Mouse (Mus musculus) CH12F3 (cell line): Measurements from ENCODE around the gene Snap25.

Source experiments
- in situ Hi-C: fragments of 300-500 bp; cut with MboI; formaldehyde crosslinking; loops from 2 replicates; pipeline ENCODE4 v1.14.3; 2020; ENCODE audit warnings: low sequenced_read_pairs

Gene Snap25

GRCm38 (mm10) chr2:136713299-136713758 is at the start of gene Snap25:
Gene Snap25, plus strand, starts transcription at chr2:136713453.
- in situ Hi-C loops = no loop called here

GRCm38 (mm10) chr2:136666951-136667350 is 46.3 kb upstream of the Snap25 start:
- in situ Hi-C loops = no loop called here

GRCm38 (mm10) chr2:136669183-136669582 is 44.1 kb upstream of the Snap25 start:
- in situ Hi-C loops = no loop called here

- in situ Hi-C loops = no loop called here
Measured at GRCm38 (mm10) chr2:136669665-136670064, 43.6 kb upstream of the Snap25 start.

- in situ Hi-C loops = no loop called here
Measured at GRCm38 (mm10) chr2:136670539-136671271, 42.5 kb upstream of the Snap25 start.

- in situ Hi-C loops = no loop called here
Measured at GRCm38 (mm10) chr2:136674077-136674757, 39.0 kb upstream of the Snap25 start.

GRCm38 (mm10) chr2:136676196-136676595 is 37.1 kb upstream of the Snap25 start:
- in situ Hi-C loops = no loop called here

GRCm38 (mm10) chr2:136676918-136677445 is 36.3 kb upstream of the Snap25 start:
- in situ Hi-C loops = no loop called here

- in situ Hi-C loops = no loop called here
Measured at GRCm38 (mm10) chr2:136678321-136679161, 34.7 kb upstream of the Snap25 start.

GRCm38 (mm10) chr2:136679280-136680221 is 33.7 kb upstream of the Snap25 start:
- in situ Hi-C loops = no loop called here

- in situ Hi-C loops = no loop called here
Measured at GRCm38 (mm10) chr2:136682146-136682860, 30.9 kb upstream of the Snap25 start.

GRCm38 (mm10) chr2:136686195-136686594 is 27.1 kb upstream of the Snap25 start:
- in situ Hi-C loops = no loop called here

- in situ Hi-C loops = no loop called here
Measured at GRCm38 (mm10) chr2:136687316-136687715, 25.9 kb upstream of the Snap25 start.

GRCm38 (mm10) chr2:136689476-136689875 is 23.8 kb upstream of the Snap25 start:
- in situ Hi-C loops = no loop called here

GRCm38 (mm10) chr2:136691681-136692080 is 21.6 kb upstream of the Snap25 start:
- in situ Hi-C loops = no loop called here

- in situ Hi-C loops = no loop called here
Measured at GRCm38 (mm10) chr2:136699429-136700227, 13.6 kb upstream of the Snap25 start.

GRCm38 (mm10) chr2:136703376-136703775 is 9.9 kb upstream of the Snap25 start:
- in situ Hi-C loops = no loop called here

GRCm38 (mm10) chr2:136711155-136711554 is 2.1 kb upstream of the Snap25 start:
- in situ Hi-C loops = no loop called here
